Mouse (Mus musculus) heart, embryonic 12.5 days (tissue): ENCODE measurements around the gene Fxyd6. TPM values are rescaled to one million over a fixed set of nuclear protein-coding genes. Genes with fewer than 3 reads are reported as not detected.

Experiments
- ATAC-seq: fragments of 200-750 bp; cut with Nextera tagmentation; 2 replicates; pipeline ENCODE4 v1.8.0; 2017; ENCODE audit warnings: moderate TSS enrichment, moderate library complexity; ENCODE audit not compliant: insufficient number of reproducible peaks, low FRiP score
- H3K27ac ChIP-seq: fragments of 300-500 bp; sonication (generic); 2 replicates; pipeline ENCODE4 v1.5.1; 2016; ENCODE audit warnings: mild to moderate bottlenecking, moderate library complexity; ENCODE audit not compliant: poor library complexity, severe bottlenecking
- H3K27me3 ChIP-seq: fragments of 300-500 bp; sonication (generic); replicated peaks from 2 replicates; pipeline ENCODE4 v1.6.1; 2016; ENCODE audit warnings: mild to moderate bottlenecking, moderate library complexity
- H3K36me3 ChIP-seq: fragments of 300-500 bp; sonication (generic); 2 replicates; pipeline ENCODE4 v1.6.1; 2016; ENCODE audit warnings: mild to moderate bottlenecking, moderate library complexity
- H3K4me1 ChIP-seq: fragments of 300-500 bp; sonication (generic); replicated peaks from 2 replicates; pipeline ENCODE4 v1.6.1; 2016; ENCODE audit warnings: mild to moderate bottlenecking
- H3K4me2 ChIP-seq: fragments of 300-500 bp; sonication (generic); 2 replicates; pipeline ENCODE4 v1.6.1; 2016; ENCODE audit warnings: mild to moderate bottlenecking, moderate library complexity
- H3K4me3 ChIP-seq: fragments of 300-500 bp; sonication (generic); 2 replicates; pipeline ENCODE4 v1.5.1; 2016; ENCODE audit warnings: mild to moderate bottlenecking
- H3K9ac ChIP-seq: fragments of 300-500 bp; sonication (generic); 2 replicates; pipeline ENCODE4 v1.6.1; 2016; ENCODE audit warnings: mild to moderate bottlenecking, moderate library complexity
- H3K9me3 ChIP-seq: fragments of 300-500 bp; sonication (generic); replicated peaks from 2 replicates; pipeline ENCODE4 v1.6.1; 2016; ENCODE audit warnings: mild to moderate bottlenecking, moderate library complexity
- WGBS: fragments of 180-500 bp; shearing (Covaris S2); methylation state at CpG from one replicate; pipeline ENCODE4 v1.1.7; 2016; 5-methylcytosine and 5-hydroxymethylcytosine counted together
- polyA plus RNA-seq: library from polyadenylated mRNA; unstranded; fragments of >200 nt; fragmentation: Nextera tagmentation; extraction: Ambion mirVana; gene quantifications from 2 replicates; pipeline ENCODE4 v1.2.1, GENCODE M21; 2016

Gene Fxyd6
- 30.8 and 33.4 TPM in 2 replicates for polyA plus RNA-seq

GRCm38 (mm10) chr9:45370117-45370561 lies at the start of gene Fxyd6:
Gene Fxyd6 (plus strand): TSS chr9:45370185.
- Histone ChIP-seq H3K4me2 (peak within 1 kb of the TSS; percentile 92), H3K9me3 (no peaks in the 10 kb centered on the region), H3K4me1 (peaks cover 23% of the 10 kb centered on the region), H3K27ac (no peak within 1 kb of the TSS), H3K9ac (peak within 1 kb of the TSS; percentile 72), H3K36me3 (no peaks in the 10 kb centered on the region), H3K27me3 (0 out of 2 replicates have a peak, but pooled peaks cover 13% of the 10 kb centered on the region), H3K4me3 (peak within 1 kb of the TSS; percentile 54)
- peak; percentile 63; the same call in 1 of the 2 replicates for ATAC-seq
- WGBS = under 1% methylated on average over 28 of the region's 28 CpGs

- 76% methylated on average over 6 of the region's 6 CpGs for WGBS
- Histone ChIP-seq H3K27ac (no peak overlapping the region), H3K4me2 (no peak overlapping the region), H3K9ac (no peak overlapping the region), H3K4me3 (no peak overlapping the region), H3K36me3 (no peaks in the 10 kb centered on the region), H3K27me3 (peaks cover 52% of the 10 kb centered on the region), H3K4me1 (peaks cover 6% of the 10 kb centered on the region; the same call in 1 of the 2 replicates), H3K9me3 (no peaks in the 10 kb centered on the region)
- no peak for ATAC-seq
Observed at GRCm38 (mm10) chr9:45321465-45321864, 48.5 kb upstream of the Fxyd6 start.

DNA sequence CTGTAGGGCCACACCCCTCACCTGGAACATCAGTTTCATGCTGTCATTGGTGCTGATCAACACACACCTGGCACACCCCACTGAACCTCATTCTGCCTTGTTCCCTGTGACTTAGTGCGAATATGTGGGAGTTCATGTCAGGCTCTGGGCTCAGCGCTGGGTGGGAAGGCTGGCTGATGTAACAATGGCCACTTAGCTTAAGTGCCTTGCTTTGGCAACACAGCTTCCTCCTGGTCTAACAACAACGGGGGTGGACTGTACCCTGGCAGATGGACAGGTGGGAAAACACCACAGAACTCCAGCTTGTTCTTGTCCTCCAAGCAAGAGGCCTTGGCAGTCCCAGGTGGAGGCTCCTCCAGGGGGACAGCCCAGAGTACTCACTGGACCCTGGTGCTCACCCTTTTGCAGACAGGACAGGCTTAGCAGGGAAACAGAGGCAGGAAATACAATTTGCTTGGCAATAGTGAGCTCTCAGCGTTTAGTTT lies 48.0 kb upstream of the Fxyd6 start:
- ATAC-seq = no peak
- Histone ChIP-seq H3K27me3 (peaks cover 47% of the 10 kb centered on the region), H3K9ac (no peak overlapping the region), H3K36me3 (no peaks in the 10 kb centered on the region), H3K4me2 (no peak overlapping the region), H3K4me1 (peaks cover 6% of the 10 kb centered on the region; the same call in 1 of the 2 replicates), H3K4me3 (no peak overlapping the region), H3K9me3 (no peaks in the 10 kb centered on the region), H3K27ac (no peak overlapping the region)
- 75% methylated on average over 4 of the region's 4 CpGs for WGBS

- H3K9me3 ChIP-seq = no peaks in the 10 kb centered on the region
- ATAC-seq = no peak
- no peak overlapping the region for H3K4me2 ChIP-seq
- no peak overlapping the region for H3K9ac ChIP-seq
- no peaks in the 10 kb centered on the region for H3K36me3 ChIP-seq
- H3K4me1 ChIP-seq = peaks cover 6% of the 10 kb centered on the region; the same call in 1 of the 2 replicates
- peaks cover 21% of the 10 kb centered on the region; the same call in 1 of the 2 replicates for H3K27me3 ChIP-seq
- H3K4me3 ChIP-seq = no peak overlapping the region
- 86% methylated on average over 9 of the region's 9 CpGs for WGBS
- H3K27ac ChIP-seq = no peak overlapping the region
Observed at GRCm38 (mm10) chr9:45326390-45326789, 43.6 kb upstream of the Fxyd6 start.

DNA sequence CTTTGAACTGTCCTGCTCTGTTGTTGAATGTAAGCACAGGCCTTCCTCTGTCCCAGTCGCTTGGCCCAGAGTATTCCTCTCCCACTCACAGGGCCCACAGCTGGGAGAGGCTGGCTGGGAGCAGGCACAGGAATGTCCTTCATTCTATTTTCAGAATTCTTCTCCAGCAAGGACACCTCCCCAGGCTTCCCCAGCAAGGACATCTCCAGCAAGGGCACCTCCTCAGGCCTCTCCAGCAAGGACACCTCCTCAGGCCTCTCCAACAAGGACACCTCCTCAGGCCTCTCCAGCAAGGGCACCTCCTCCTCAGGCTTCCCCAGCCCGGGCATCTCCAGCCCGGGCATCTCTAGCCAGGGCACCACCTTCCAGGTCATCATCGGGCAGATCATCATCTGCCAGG lies 41.7 kb upstream of the Fxyd6 start:
- Histone ChIP-seq H3K27ac (no peak overlapping the region), H3K4me3 (no peak overlapping the region), H3K36me3 (no peaks in the 10 kb centered on the region), H3K9ac (no peak overlapping the region), H3K9me3 (no peaks in the 10 kb centered on the region), H3K4me2 (no peak overlapping the region), H3K27me3 (peaks cover 20% of the 10 kb centered on the region; the same call in 1 of the 2 replicates), H3K4me1 (peaks cover 6% of the 10 kb centered on the region; the same call in 1 of the 2 replicates)
- no peak for ATAC-seq
- 67% methylated on average over 4 of the region's 4 CpGs for WGBS

GRCm38 (mm10) chr9:45329577-45329976 lies 40.4 kb upstream of the Fxyd6 start:
- peaks cover 18% of the 10 kb centered on the region; the same call in 1 of the 2 replicates for H3K27me3 ChIP-seq
- ATAC-seq = no peak
- peaks cover 6% of the 10 kb centered on the region; the same call in 1 of the 2 replicates for H3K4me1 ChIP-seq
- WGBS = 87% methylated on average over 6 of the region's 6 CpGs
- H3K4me2 ChIP-seq = no peak overlapping the region
- H3K9me3 ChIP-seq = no peaks in the 10 kb centered on the region
- H3K27ac ChIP-seq = no peak overlapping the region
- H3K4me3 ChIP-seq = no peak overlapping the region
- no peak overlapping the region for H3K9ac ChIP-seq
- H3K36me3 ChIP-seq = no peaks in the 10 kb centered on the region

GRCm38 (mm10) chr9:45337406-45337805 lies 32.6 kb upstream of the Fxyd6 start:
- H3K4me1 ChIP-seq = no peaks in the 10 kb centered on the region
- H3K9me3 ChIP-seq = no peaks in the 10 kb centered on the region
- no peak overlapping the region for H3K4me2 ChIP-seq
- H3K36me3 ChIP-seq = no peaks in the 10 kb centered on the region
- peaks cover 44% of the 10 kb centered on the region; the same call in 1 of the 2 replicates for H3K27me3 ChIP-seq
- ATAC-seq = no peak
- no peak overlapping the region for H3K27ac ChIP-seq
- no peak overlapping the region for H3K4me3 ChIP-seq
- WGBS = 69% methylated on average over 2 of the region's 2 CpGs
- H3K9ac ChIP-seq = no peak overlapping the region

DNA sequence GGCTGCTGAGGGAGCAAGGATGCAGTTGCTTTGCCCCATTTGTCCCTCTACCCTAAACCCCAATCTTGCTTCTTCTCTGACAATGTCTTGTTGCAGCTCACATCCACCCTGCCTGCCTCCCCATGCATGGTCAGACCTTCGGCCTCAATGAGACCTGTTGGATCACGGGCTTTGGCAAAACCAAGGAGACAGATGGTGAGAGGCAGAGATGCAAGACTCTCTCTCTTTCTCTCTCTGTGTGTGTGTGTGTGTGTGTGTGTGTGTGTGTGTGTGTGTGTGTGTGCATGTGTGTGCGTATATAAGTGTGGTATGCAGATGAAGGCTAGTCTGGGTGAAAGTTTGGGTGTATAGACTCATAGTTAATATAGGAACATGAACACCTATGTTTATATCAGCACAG lies 26.9 kb upstream of the Fxyd6 start:
- H3K4me3 ChIP-seq = no peak overlapping the region
- H3K36me3 ChIP-seq = no peaks in the 10 kb centered on the region
- no peak overlapping the region for H3K27ac ChIP-seq
- H3K9me3 ChIP-seq = no peaks in the 10 kb centered on the region
- no peaks in the 10 kb centered on the region for H3K4me1 ChIP-seq
- no peak for ATAC-seq
- H3K4me2 ChIP-seq = no peak overlapping the region
- H3K27me3 ChIP-seq = peaks cover 14% of the 10 kb centered on the region; the same call in 1 of the 2 replicates
- 88% methylated on average over 3 of the region's 3 CpGs for WGBS
- no peak overlapping the region for H3K9ac ChIP-seq

DNA sequence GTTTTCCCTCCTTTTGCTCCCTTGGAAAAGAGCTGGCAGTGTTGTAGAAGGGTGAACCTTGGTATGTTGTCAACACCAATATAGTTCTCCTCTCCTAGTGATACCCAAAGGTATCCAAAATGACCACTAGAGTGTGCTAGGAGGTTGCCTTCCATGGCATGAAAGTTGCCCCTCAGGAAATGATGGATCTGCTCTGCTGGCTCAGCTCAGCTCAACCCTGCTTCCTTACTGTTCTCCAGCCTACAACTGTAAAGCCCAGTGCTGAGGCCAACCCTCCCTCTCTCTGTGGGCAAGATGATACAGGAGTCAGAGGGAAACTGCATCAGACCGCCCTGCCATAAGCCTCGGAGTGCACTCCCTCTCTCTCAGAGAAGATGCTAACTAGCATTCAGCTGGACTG lies 24.5 kb upstream of the Fxyd6 start:
- H3K9me3 ChIP-seq = no peaks in the 10 kb centered on the region
- ATAC-seq = no peak
- no peak overlapping the region for H3K4me3 ChIP-seq
- no peaks in the 10 kb centered on the region for H3K36me3 ChIP-seq
- H3K4me2 ChIP-seq = no peak overlapping the region
- H3K4me1 ChIP-seq = no peaks in the 10 kb centered on the region
- no peak overlapping the region for H3K27ac ChIP-seq
- H3K9ac ChIP-seq = no peak overlapping the region
- 69% methylated on average over 2 of the region's 2 CpGs for WGBS
- no peaks in the 10 kb centered on the region for H3K27me3 ChIP-seq

GRCm38 (mm10) chr9:45346276-45346675 lies 23.7 kb upstream of the Fxyd6 start:
- no peaks in the 10 kb centered on the region for H3K36me3 ChIP-seq
- no peak overlapping the region for H3K27ac ChIP-seq
- no peak for ATAC-seq
- no peak overlapping the region for H3K4me3 ChIP-seq
- H3K4me2 ChIP-seq = no peak overlapping the region
- no peak overlapping the region for H3K9ac ChIP-seq
- H3K4me1 ChIP-seq = no peaks in the 10 kb centered on the region
- H3K27me3 ChIP-seq = no peaks in the 10 kb centered on the region
- WGBS = 78% methylated on average over 6 of the region's 6 CpGs
- H3K9me3 ChIP-seq = no peaks in the 10 kb centered on the region

DNA sequence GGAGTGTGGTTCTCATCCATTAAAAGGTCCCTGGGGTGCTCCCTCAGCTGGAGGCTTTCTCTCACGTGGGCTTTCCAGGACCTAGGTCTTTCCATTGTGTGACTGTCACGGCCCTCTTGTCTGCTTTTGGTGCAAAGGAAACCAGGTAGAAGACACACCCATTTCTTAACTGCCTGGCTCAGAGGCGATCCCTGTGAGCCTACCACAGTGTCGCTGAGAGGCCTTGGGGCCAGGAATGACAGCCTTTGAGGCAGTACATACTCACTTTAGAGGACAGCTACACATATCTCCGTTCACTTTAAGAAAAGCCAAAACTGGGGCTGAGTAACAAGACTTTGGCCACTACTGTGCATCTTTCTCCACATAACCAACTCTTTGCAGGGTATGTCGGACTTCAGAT lies 21.4 kb upstream of the Fxyd6 start:
- no peaks in the 10 kb centered on the region for H3K36me3 ChIP-seq
- H3K9ac ChIP-seq = no peak overlapping the region
- H3K4me3 ChIP-seq = no peak overlapping the region
- no peaks in the 10 kb centered on the region for H3K9me3 ChIP-seq
- H3K27me3 ChIP-seq = no peaks in the 10 kb centered on the region
- 71% methylated on average over 6 of the region's 6 CpGs for WGBS
- ATAC-seq = no peak
- no peak overlapping the region for H3K27ac ChIP-seq
- no peaks in the 10 kb centered on the region for H3K4me1 ChIP-seq
- H3K4me2 ChIP-seq = no peak overlapping the region

GRCm38 (mm10) chr9:45349181-45349580 lies 20.8 kb upstream of the Fxyd6 start:
- Histone ChIP-seq H3K36me3 (no peaks in the 10 kb centered on the region), H3K4me1 (no peaks in the 10 kb centered on the region), H3K4me2 (no peak overlapping the region), H3K27me3 (no peaks in the 10 kb centered on the region), H3K4me3 (no peak overlapping the region), H3K27ac (no peak overlapping the region), H3K9me3 (no peaks in the 10 kb centered on the region), H3K9ac (no peak overlapping the region)
- WGBS = 48% methylated on average over 4 of the region's 4 CpGs
- no peak for ATAC-seq
